Mouse (Mus musculus) kidney, adult 8-10 months (tissue): ENCODE results near the gene Btbd35f20.
"Not testable (repeated sequence)": the region's sequence is repeated elsewhere in the genome, so short reads cannot be mapped to it uniquely, and the experiment has no call there.

Experiments used
- DNase-seq, 2 experiments: peaks; one replicate each; pipeline ENCODE4 v3.0.0; 2022

Btbd35f20 gene

DNA sequence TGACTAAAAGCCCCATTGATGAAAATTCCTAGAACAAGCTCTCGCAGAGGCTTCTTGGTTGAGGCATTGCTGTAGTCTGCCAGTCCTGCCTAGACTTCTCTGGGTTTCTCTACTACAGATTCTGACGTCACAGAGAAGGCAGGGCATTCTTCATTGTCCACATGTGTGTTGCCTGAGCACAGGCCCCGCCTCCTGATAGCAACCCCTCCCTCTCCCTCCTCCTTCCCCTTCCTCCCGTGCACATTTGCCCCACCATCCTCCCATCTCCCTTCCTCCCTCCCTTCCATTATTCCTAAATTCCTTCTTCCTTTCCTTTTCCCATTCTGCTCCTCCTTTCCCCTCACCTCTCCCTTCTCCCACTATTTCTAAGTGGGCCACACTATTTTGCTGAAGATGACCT, at the start of gene Btbd35f20:
Btbd35f20 (minus strand) TSS at position 101 of the 400 bp plus-strand sequence.
- not testable (repeated sequence) for DNase-seq
